23 mouse cellular contexts compared by ENCODE assay signal in the genomic region with DNA sequence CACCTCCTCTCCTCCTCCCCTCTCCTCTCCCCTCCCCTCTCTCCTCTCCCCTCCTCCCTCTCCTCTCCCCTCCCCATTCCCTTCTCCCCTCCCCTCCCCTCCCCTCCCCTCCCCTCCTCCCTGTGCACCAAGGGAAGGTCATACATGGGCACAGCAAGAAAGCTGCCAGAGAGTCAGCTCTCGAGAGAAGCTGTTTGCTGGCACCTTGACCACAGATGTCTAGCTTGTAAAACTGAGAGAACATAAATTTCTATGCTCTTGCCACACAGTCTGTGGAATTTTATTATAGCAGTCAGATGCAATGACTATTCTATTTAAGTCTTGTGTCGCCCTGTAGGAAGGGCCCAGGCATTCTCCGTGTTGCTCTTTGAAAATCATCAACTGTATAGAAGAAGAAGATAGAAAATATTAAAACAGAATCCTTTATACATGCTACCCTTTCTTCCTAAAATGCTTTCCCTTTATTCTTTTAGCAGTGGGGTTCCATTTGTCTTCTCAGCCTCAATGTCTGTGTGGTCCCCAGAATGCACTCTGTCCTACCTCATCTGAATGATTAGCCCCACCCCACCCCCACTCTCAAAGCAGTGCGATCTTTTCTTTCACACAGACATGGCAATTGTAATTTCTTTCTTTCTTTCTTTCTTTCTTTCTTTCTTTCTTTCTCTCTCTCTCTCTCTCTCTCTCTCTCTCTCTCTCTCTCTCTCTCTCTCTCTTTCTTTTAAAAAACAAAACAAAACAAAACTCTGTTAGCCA. TPM values are rescaled to one million over a fixed set of nuclear protein-coding genes. Genes with fewer than 3 reads are reported as not detected.
A peak's percentile ranks its signal among the peaks of the same experiment; 100 is the strongest.
DNase-seq lines count a peak whose midpoint lies in the region.
"Had no signal": no experiment of that assay in that cellular context is flagged by ENCODE, and none has a peak within 500 bp of the region (broad histone marks: within the 10 kb centered on the region; RNA-seq: fewer than 3 reads in every experiment).

No protein-coding gene starts in this region.

- 53% methylated on average over 4 of the region's 4 CpGs for WGBS in heart, embryonic 10.5 days
- 60% methylated on average over 4 of the region's 4 CpGs for WGBS in limb, embryonic 10.5 days

- H3K4me1 ChIP-seq in heart, embryonic 10.5 days, result peaks cover 52% of the 10 kb centered on the region
- H3K4me1 ChIP-seq in limb, embryonic 10.5 days, result peaks cover 6% of the 10 kb centered on the region; the same call in 1 of the 2 replicates
- H3K4me1 ChIP-seq: embryonic facial prominence, embryonic 15.5 days; hindbrain, embryonic 15.5 days; intestine, embryonic 15.5 days; neural tube, embryonic 13.5 days; stomach, embryonic 15.5 days had no signal

- H3K4me3 ChIP-seq in heart, embryonic 10.5 days, result no peak overlapping the region
- H3K4me3 ChIP-seq in limb, embryonic 10.5 days, result no peak overlapping the region
- H3K4me3 ChIP-seq: embryonic facial prominence, embryonic 15.5 days; hindbrain, embryonic 15.5 days; intestine, embryonic 15.5 days; neural tube, embryonic 13.5 days; stomach, embryonic 15.5 days had no signal

- no peaks in the 10 kb centered on the region for H3K27me3 ChIP-seq in heart, embryonic 10.5 days (ENCODE audit: insufficient read depth, poor library complexity, severe bottlenecking)
- H3K27me3 ChIP-seq in limb, embryonic 10.5 days (ENCODE audit: low read depth, poor library complexity, severe bottlenecking), result no peaks in the 10 kb centered on the region
- H3K27me3 ChIP-seq: embryonic facial prominence, embryonic 15.5 days; hindbrain, embryonic 15.5 days; intestine, embryonic 15.5 days; neural tube, embryonic 13.5 days; stomach, embryonic 15.5 days had no signal

- intact Hi-C loops in heart, postnatal 36 days (cut with DNase I), result no loop called here

- H3K27ac ChIP-seq in heart, embryonic 10.5 days, result peak overlapping the region; percentile 80
- H3K27ac ChIP-seq in limb, embryonic 10.5 days, result no peak overlapping the region
- H3K27ac ChIP-seq: embryonic facial prominence, embryonic 15.5 days; hindbrain, embryonic 15.5 days; intestine, embryonic 15.5 days; neural tube, embryonic 13.5 days; stomach, embryonic 15.5 days had no signal

- no peaks in the 10 kb centered on the region for H3K9me3 ChIP-seq in heart, embryonic 10.5 days
- no peaks in the 10 kb centered on the region for H3K9me3 ChIP-seq in limb, embryonic 10.5 days (replicated peaks)
- H3K9me3 ChIP-seq: embryonic facial prominence, embryonic 15.5 days; hindbrain, embryonic 15.5 days; intestine, embryonic 15.5 days; neural tube, embryonic 13.5 days; stomach, embryonic 15.5 days had no signal

- H3K36me3 ChIP-seq in heart, embryonic 10.5 days, result no peaks in the 10 kb centered on the region
- H3K36me3 ChIP-seq in limb, embryonic 10.5 days, result no peaks in the 10 kb centered on the region
- H3K36me3 ChIP-seq: embryonic facial prominence, embryonic 15.5 days; hindbrain, embryonic 15.5 days; intestine, embryonic 15.5 days; neural tube, embryonic 13.5 days; stomach, embryonic 15.5 days had no signal

- DNase-seq in adrenal gland, postnatal 10 days, result peak; percentile 29
- DNase-seq in adrenal gland, adult 8-10 months, result no peak
- DNase-seq in heart, embryonic 10.5 days (ENCODE audit: low spot score), result peak; percentile 72
- no peak for DNase-seq in heart, postnatal 36 days
- DNase-seq in right cerebral cortex, postnatal 10 days (ENCODE audit: low spot score in 2 of 2), result peak; percentile 65 to 82
- DNase-seq in right cerebral cortex, adult 18-20 months, result no peak
- DNase-seq in telencephalon, adult 2 months (ENCODE audit: low read depth, low spot score), result peak; percentile 67
- DNase-seq in limb, embryonic 10.5 days (ENCODE audit: low spot score), result no peak
- DNase-seq: cerebellum, adult 11 months; cerebellum, adult 9-11 months; gastrocnemius, postnatal 36 days; kidney, adult 8-10 months; kidney, postnatal 14 days; liver; lung, postnatal 4 days; midbrain, embryonic 14.5 days; thymus, adult 18-20 months; thymus, postnatal 36 days had no signal

RNA-seq across cellular contexts. Expression of a gene that starts 8.4 kb away (rescaled TPM):
- total RNA-seq in adrenal gland, postnatal 10 days (2021), result 10 to 100 TPM in 1 of 2 experiments, 1 to 10 TPM in 1; 5.2 to 11.4 TPM
- 1 to 10 TPM; 1.6 to 3.8 (median 2.6) TPM for total RNA-seq in adrenal gland, adult 8-10 months (2022)
- polyA plus RNA-seq in heart, embryonic 10.5 days (2016; fragmentation: Nextera tagmentation; extraction: Ambion mirVana), result 1,777 and 2,791 TPM in 2 replicates
- total RNA-seq in heart, postnatal 36 days (2021), result 100 to 1,000 TPM; 628 to 806 TPM
- 3.0 and 3.1 TPM in 2 replicates for polyA plus RNA-seq in limb, embryonic 10.5 days (2016; fragmentation: Nextera tagmentation; extraction: Ambion mirVana)

RNA-seq across cellular contexts. Expression of a gene that starts 8.4 kb away (rescaled TPM):
- total RNA-seq in adrenal gland, postnatal 10 days (2021), result 10 to 100 TPM; 53.0 to 57.6 TPM
- 10 to 100 TPM; 50.9 to 86.8 (median 73.9) TPM for total RNA-seq in adrenal gland, adult 8-10 months (2022)
- polyA plus RNA-seq in heart, embryonic 10.5 days (2016; fragmentation: Nextera tagmentation; extraction: Ambion mirVana), result 39.0 and 39.8 TPM in 2 replicates
- total RNA-seq in heart, postnatal 36 days (2021), result 10 to 100 TPM; 27.2 to 31.1 TPM
- 49.5 and 60.4 TPM in 2 replicates for polyA plus RNA-seq in limb, embryonic 10.5 days (2016; fragmentation: Nextera tagmentation; extraction: Ambion mirVana)

RNA-seq across cellular contexts. Expression of a gene that starts 49.0 kb away (rescaled TPM):
- total RNA-seq in adrenal gland, postnatal 10 days (2021), result 10 to 100 TPM in 1 of 2 experiments, 1 to 10 TPM in 1; 9.4 to 15.4 TPM
- total RNA-seq in adrenal gland, adult 8-10 months (2022), result 10 to 100 TPM in 1 of 4 experiments, 1 to 10 TPM in 3; 6.2 to 11.5 (median 7.9) TPM
- 9.1 and 9.9 TPM in 2 replicates for polyA plus RNA-seq in heart, embryonic 10.5 days (2016; fragmentation: Nextera tagmentation; extraction: Ambion mirVana)
- 1 to 10 TPM; 3.0 to 3.3 TPM for total RNA-seq in heart, postnatal 36 days (2021)
- 2.6 and 2.7 TPM in 2 replicates for polyA plus RNA-seq in limb, embryonic 10.5 days (2016; fragmentation: Nextera tagmentation; extraction: Ambion mirVana)

Comparison
In these comparisons a context has a peak if more than half of its experiments do, and no peak if none do; other contexts are left out.
1. DNase-seq: peak in adrenal gland, postnatal 10 days (single experiment), heart, embryonic 10.5 days (single experiment), right cerebral cortex, postnatal 10 days (2 of 2) and telencephalon, adult 2 months (single experiment); none in adrenal gland, adult 8-10 months (single experiment), heart, postnatal 36 days (0 of 2), right cerebral cortex, adult 18-20 months (single experiment) and limb, embryonic 10.5 days (single experiment).
2. RNA of a gene that starts 8.4 kb away (total RNA-seq): 628 to 806 TPM in heart, postnatal 36 days; 5.2 to 11.4 TPM in adrenal gland, postnatal 10 days and 1.6 to 3.8 TPM in adrenal gland, adult 8-10 months; every median in the first group is over 10 times any median in the second.